Mouse (Mus musculus) adrenal gland, adult (tissue): ENCODE results near the gene Ppp3ca.

Source experiments
- DNase-seq, 2 experiments: peaks; one replicate each; pipeline ENCODE4 v3.0.0; 2022 to 2023; ENCODE audit warnings: low spot score in 1 of 2; ENCODE audit not compliant: inconsistent age in 2 of 2

The Ppp3ca gene

GRCm38 (mm10) chr3:136670110-136670359, at the start of gene Ppp3ca:
Gene Ppp3ca (plus strand): TSS chr3:136670124.
- DNase-seq, result no peak

GRCm38 (mm10) chr3:136640544-136641230, 29.2 kb upstream of the Ppp3ca start:
- peak in 1 of 2 experiments; percentile 71 for DNase-seq

- DNase-seq, result no peak
Observed at GRCm38 (mm10) chr3:136650966-136651365, 19.0 kb upstream of the Ppp3ca start.

GRCm38 (mm10) chr3:136651496-136651895, 18.4 kb upstream of the Ppp3ca start:
- DNase-seq, result no peak

GRCm38 (mm10) chr3:136656460-136657035, 13.4 kb upstream of the Ppp3ca start:
- no peak for DNase-seq

DNA sequence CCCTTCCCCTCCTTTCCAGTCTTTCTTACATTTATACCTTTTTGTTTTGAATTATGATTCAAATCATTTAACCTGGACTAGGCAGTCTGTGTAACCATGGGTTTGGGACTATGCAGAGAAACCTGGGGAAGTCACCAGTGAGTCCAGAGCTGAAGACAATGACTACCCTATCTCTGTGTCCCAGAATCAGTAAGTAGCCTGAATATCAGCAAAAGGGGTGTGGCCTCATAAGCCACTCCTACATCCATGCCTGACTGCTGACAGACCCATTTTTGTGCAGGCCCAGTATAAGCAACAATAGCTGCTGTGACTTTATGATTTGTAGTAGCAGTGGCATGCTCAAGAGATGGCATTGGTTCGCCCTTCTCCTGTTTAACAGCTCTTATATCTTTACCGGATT, 11.2 kb upstream of the Ppp3ca start:
- no peak for DNase-seq

DNA sequence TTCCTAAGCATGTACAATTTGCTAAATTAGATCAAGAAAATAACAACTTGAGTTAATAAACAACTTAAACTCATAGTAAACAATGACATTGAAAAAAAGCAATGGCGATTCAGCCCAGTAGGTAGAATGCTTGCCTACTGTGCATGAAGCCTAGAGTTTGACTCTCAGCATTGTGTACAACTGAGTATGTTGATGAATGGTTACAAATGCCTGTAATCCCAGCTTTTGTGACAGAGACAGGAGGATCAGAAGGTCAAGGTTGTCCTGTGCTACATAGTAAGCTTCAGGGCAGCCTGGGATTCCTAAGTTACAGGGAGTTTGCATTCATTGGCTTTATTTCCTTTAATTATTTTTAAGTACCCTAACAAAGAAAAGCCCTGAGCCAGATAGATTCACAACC, 4.8 kb upstream of the Ppp3ca start:
- DNase-seq, result no peak

DNA sequence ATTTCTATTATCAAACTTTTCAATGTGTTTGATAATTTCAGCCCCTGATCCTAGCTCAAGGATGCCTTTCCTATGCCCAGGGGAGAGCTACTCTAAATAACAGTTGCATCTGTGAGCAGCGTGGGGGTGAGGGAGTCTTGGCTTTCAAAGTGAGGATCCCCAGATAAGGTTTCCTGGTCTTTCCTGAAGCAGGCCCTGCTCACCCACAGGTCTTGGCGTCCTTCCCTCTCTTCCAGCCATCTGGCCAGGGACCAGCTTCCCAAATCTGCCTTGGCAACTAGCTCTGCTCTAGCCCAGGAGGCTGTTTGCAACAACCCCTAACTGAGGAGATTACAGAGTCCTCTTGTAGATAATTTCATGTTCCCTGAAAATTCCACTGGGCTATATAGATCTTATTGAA, 1.9 kb upstream of the Ppp3ca start:
- DNase-seq, result peak; percentile 52 to 82

DNA sequence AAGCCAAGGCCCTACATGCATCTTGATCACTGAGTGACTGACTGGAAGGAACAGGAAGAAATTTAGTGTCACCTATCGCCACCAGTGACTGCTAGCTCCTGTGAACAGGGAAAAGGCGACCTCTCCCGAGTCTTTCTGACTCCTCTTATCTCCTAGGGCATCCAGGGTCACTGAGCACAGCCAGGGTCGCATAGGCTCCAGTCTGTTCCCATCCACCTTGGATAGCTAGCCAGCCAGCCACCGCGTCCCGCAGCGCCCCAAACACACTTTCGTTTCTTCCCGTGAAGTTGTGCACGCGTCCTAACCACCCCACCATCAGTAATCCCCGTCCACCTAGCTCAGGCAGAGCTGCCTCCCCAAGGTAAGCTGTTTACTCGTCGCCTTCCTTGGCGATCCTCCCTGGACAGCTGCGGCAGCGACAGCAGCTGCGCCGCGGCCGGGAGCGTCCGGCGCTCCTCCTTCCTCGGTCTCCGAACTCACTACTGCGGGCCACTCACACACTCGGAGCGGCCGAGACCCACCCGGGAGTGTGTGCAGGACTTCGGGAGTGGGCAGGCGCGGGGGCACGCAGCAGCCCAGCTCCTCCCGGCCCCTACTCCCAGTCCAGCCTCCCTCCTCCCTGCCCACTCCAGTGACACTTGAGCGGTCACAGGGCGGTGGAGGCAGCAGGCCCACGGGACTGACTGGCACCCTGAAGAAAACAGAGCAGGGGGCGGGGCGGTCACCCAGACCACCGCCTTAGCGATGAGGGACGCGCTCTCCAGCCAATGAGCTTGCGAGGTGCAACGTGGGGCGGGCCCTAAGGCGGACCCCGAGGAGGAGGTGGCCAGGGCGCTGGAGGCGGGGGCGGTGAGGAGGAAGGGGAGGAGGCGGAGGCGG, 454 bp upstream of the Ppp3ca start:
- DNase-seq, result peak; percentile 100

DNA sequence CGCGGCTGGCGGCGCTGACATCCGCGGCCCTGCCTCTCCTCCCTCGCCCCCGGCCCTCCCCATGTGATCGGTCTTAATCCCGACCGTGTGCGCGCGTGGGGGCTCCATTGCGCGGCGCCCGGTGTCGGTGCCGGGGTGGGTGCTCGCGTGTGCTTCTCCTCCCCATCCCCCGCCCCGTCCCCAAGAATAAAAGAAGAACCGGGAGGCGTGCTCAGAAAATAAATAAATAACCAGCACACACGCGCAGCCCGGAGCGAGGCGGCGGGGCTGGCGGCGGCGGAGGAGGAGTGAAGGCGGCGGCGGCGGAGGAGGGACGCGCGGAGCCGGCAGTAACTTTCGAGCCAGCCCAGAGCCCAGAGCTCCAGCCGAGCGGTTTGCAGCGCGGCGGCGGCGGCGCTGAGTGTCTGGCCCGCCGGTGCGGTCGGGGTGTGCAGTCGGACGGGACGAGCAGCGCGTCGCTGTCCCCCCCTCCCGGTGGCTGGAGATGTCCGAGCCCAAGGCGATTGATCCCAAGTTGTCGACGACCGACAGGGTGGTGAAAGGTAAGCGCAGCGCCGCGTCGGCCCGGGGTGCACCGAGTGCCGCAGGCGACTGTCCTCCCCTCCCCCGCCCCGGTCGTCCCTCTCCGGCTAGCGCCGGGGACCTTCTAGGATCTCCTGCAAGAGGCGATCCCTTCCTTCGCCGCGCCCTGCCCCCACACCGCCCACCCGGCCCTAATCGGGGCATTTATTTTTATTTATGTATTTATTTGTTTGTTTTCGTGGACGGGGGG, 622 bp downstream of the Ppp3ca start:
- peak; percentile 80 to 93 for DNase-seq

DNA sequence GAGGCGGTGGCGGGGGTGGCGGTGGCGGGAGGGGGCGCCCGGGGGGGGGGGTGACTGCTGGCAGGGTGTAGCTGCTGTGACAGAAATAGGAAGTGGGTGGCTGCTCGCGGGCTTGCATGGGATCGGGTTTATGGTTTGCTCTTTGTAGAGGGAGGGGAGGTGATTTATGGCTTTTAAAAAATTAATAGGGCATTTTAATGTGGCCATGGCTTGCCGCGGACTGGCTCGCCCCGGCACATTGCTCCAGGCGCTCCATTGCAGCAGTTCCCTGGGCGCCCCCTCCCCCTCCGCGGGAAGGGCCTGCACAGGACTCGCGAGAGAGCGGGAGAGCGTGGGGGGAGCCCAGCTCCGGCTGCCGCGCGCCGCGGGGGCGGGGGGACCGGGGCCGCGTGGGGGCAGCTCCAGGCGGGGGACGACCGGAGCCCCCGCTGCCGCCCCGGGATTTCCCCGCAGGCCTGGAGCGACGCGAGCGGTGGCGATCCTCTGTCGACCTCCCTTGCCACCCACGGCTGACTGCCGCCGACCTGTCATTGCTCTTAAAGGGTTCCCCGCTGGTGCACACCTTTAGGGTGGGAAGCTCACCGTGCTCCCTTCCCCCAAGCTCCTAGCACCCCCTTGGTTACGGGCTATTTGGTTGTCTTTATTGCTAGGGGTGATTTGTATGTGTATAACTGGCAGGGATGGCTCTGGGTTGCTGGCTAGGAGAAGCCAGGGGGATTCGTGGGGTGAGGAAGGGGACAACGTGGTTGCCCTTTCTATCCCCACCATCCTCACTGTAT, 1.4 kb downstream of the Ppp3ca start:
- peak; percentile 87 to 94 for DNase-seq

DNA sequence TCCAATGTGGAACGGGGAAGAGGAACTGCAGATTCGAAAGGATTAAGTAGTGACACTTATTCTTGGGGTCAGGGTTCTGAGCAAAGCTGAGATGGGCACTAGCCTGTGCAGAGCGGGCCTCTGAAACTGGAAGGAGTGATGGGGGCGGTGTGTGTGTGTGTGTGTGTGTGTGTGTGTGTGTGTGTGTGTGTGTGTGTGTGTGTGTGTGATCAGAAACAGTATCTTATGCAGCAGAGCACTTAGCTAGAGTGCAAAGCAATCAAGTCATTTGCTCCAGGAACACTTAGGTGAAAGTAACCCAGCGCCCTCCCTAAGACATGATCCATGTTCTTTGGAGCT, 2.0 kb downstream of the Ppp3ca start:
- DNase-seq, result no peak

DNA sequence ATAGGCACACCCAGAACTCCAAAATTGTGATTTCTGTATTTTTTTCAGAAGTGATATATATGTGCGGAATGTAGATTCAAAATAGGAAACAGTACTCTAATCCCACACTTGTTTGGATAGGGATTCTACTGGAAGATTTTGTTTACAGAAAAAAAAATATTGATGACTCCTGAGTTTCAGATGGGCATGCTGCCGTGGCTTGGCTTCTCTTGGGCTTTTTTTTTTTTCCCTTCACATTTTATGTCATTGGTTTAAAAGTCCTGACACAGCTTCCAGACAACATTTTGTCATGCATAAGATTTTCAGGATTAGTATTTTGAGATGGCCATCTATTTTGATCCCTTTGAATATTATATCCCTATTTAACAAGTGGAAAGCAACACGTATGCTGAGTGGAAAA, 2.9 kb downstream of the Ppp3ca start:
- DNase-seq, result no peak

GRCm38 (mm10) chr3:136673363-136673762, 3.4 kb downstream of the Ppp3ca start:
- peak in 1 of 2 experiments; percentile 45 for DNase-seq

GRCm38 (mm10) chr3:136674486-136674885, 4.6 kb downstream of the Ppp3ca start:
- DNase-seq, result no peak

GRCm38 (mm10) chr3:136676991-136677390, 7.1 kb downstream of the Ppp3ca start:
- peak in 1 of 2 experiments; percentile 40 for DNase-seq

DNA sequence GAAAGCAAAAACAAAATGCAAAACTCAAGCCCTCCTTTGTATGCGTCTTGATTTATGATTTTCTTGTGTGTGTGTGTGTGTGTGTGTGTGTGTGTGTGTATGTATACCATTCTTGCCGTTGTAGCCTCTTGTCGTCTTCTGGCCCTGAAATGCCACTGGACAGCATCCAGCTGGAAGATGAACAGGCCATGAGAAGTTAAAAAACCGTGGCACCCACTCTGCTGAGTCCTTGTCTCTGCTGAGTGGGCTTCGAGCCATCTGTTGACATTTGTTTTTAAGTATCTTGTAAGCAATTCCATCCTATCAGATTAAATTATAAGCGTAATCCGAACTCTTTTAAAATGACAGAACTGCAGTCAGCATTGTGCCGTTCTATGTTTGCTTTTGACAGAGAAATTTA, 8.5 kb downstream of the Ppp3ca start:
- peak in 1 of 2 experiments; percentile 66 for DNase-seq

DNA sequence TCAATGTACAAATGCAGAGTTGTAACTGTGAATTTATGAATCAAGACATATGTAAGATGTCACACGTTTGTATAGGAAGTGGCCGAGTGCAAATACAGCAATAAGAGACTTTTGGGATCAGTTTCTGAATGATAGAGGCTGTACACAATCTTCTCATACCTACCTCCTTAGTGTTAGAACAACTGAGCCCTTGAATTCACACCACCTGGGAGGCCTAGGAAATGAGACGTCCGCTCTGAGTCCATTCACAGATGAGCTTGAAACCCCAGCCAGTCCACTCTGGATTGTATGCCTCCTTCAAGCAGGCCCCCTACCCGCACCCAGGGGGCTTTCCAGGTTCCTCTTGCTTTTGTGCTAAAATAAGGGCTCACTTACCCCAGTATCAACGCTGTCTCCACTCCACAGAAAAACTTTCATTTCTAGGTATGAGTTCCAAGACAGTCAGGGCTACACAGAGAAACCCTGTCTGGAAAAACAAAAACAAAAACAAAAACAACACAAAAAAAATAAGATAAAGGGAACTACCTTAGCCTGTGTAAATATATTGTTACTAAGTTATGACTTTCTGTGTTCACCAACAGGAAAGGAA, 10.1 kb downstream of the Ppp3ca start:
- DNase-seq, result peak in 1 of 2 experiments; percentile 22

GRCm38 (mm10) chr3:136682242-136682641, 12.3 kb downstream of the Ppp3ca start:
- no peak for DNase-seq

DNA sequence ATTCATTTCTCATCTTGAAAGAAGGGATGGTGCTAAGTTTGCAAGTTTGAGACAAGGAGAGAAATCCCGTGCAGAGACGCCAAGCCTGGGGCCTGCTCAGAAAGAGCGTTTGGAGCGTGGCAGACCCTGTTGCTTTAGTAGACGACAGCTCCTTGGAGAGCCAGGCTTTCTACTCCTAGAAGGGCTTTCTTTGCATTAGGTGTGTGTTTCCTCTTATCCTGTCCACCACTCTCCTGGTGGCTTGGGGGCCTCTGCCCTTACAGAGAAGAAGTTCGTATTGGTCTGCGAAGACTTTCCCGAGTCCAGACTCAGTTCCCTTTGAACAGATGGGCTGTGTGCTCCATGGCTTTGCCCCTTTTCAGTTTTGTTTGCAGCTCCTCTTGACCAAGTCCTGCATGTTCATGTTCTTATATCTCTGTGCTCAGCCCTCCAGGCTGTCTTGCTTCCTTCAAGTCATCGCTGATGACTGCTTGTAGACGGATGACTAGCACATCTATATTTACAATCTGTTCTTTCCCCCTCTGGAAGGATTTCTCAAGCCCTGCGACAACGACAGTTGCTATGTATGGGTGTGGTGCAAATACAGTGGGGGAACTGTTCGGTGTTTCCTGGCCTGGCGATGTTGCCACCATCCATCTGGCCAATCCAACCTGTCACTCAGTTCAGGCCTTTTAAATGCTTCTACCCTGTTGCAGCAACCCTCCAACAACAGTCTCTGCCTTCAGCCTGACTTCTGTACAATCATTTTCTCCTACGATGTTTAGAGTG, 14.5 kb downstream of the Ppp3ca start:
- DNase-seq, result peak in 1 of 2 experiments; percentile 21
